Mouse (Mus musculus): ENCODE measurements at regions not wholly inside any gene's neighbourhood (a gene's known extent, or its start where the extent isn't known, plus 50 kb on each side); places are given as distances from the start of the nearest gene placed in this dataset.

GRCm38 (mm10) chr13:45277842-45278416, 111.6 kb upstream of the Mylip start:
- no peak for DNase-seq (ENCODE audit: low read depth, low spot score)

- no peak for DNase-seq (ENCODE audit: low read depth, low spot score)
Measured at GRCm38 (mm10) chr13:45281106-45281505, 108.4 kb upstream of the Mylip start.

GRCm38 (mm10) chr13:45286651-45287050, 102.9 kb upstream of the Mylip start:
- no peak for DNase-seq (ENCODE audit: low read depth, low spot score)

GRCm38 (mm10) chr13:45287217-45287616, 102.3 kb upstream of the Mylip start:
- no peak for DNase-seq (ENCODE audit: low read depth, low spot score)

- DNase-seq (ENCODE audit: low read depth, low spot score): no peak
Measured at GRCm38 (mm10) chr13:45289976-45290375, 99.6 kb upstream of the Mylip start.

- DNase-seq (ENCODE audit: low read depth, low spot score): peak; percentile 56
Measured at GRCm38 (mm10) chr13:45294691-45295090, 94.9 kb upstream of the Mylip start.

- no peak for DNase-seq (ENCODE audit: low read depth, low spot score)
Measured at GRCm38 (mm10) chr13:45300610-45301009, 88.9 kb upstream of the Mylip start.

GRCm38 (mm10) chr13:45301191-45301905, 88.2 kb upstream of the Mylip start:
- no peak for DNase-seq (ENCODE audit: low read depth, low spot score)

GRCm38 (mm10) chr13:45302796-45303195, 86.7 kb upstream of the Mylip start:
- DNase-seq (ENCODE audit: low read depth, low spot score): no peak

- DNase-seq (ENCODE audit: low read depth, low spot score): peak; percentile 94
Measured at GRCm38 (mm10) chr13:45306177-45306576, 83.4 kb upstream of the Mylip start.

- DNase-seq (ENCODE audit: low read depth, low spot score): peak; percentile 59
Measured at GRCm38 (mm10) chr13:45307226-45307625, 82.3 kb upstream of the Mylip start.

- DNase-seq (ENCODE audit: low read depth, low spot score): peak; percentile 87
Measured at GRCm38 (mm10) chr13:45319646-45320045, 69.9 kb upstream of the Mylip start.

GRCm38 (mm10) chr13:45325736-45326293, 63.7 kb upstream of the Mylip start:
- no peak for DNase-seq (ENCODE audit: low read depth, low spot score)

GRCm38 (mm10) chr13:45326751-45327150, 62.8 kb upstream of the Mylip start:
- no peak for DNase-seq (ENCODE audit: low read depth, low spot score)

- no peak for DNase-seq (ENCODE audit: low read depth, low spot score)
Measured at GRCm38 (mm10) chr13:45330561-45330960, 59.0 kb upstream of the Mylip start.

- DNase-seq (ENCODE audit: low read depth, low spot score): no peak
Measured at GRCm38 (mm10) chr13:45332031-45332430, 57.5 kb upstream of the Mylip start.

GRCm38 (mm10) chr13:45333634-45334033, 55.9 kb upstream of the Mylip start:
- DNase-seq (ENCODE audit: low read depth, low spot score): no peak

All from ZHBTc4 (cell line).